Mouse (Mus musculus): ENCODE measurements around the gene Ccdc70.
"Not testable (repeated sequence)": the region's sequence is repeated elsewhere in the genome, so short reads cannot be mapped to it uniquely, and the experiment has no call there.

The Ccdc70 gene

GRCm38 (mm10) chr8:21969475-21969874 lies at the start of gene Ccdc70:
TSS of gene Ccdc70 (plus strand) at chr8:21969775.
- no peak for DNase-seq (ENCODE audit: low spot score)

- DNase-seq (ENCODE audit: low spot score), result not testable (repeated sequence)
Observed at GRCm38 (mm10) chr8:21930754-21931153, 38.8 kb upstream of the Ccdc70 start.

GRCm38 (mm10) chr8:21932610-21933009 lies 37.0 kb upstream of the Ccdc70 start, which contains the start of gene Defb15:
TSS of gene Defb15 (minus strand) at chr8:21932710.
- DNase-seq (ENCODE audit: low spot score), result no peak

- DNase-seq (ENCODE audit: low spot score), result not testable (repeated sequence)
Observed at GRCm38 (mm10) chr8:21938052-21938451, 31.5 kb upstream of the Ccdc70 start, which contains the start of gene Defb35. TSS of gene Defb35 (plus strand) at chr8:21938352.

- no peak for DNase-seq (ENCODE audit: low spot score)
Observed at GRCm38 (mm10) chr8:21946462-21946861, 23.1 kb upstream of the Ccdc70 start, which contains the start of gene Defb13. TSS of gene Defb13 (plus strand) at chr8:21946762.

- DNase-seq (ENCODE audit: low spot score), result no peak
Observed at GRCm38 (mm10) chr8:21947311-21948017, 22.1 kb upstream of the Ccdc70 start.

GRCm38 (mm10) chr8:21955321-21955720 lies 14.3 kb upstream of the Ccdc70 start:
- DNase-seq (ENCODE audit: low spot score), result peak; percentile 18

GRCm38 (mm10) chr8:21956336-21956735 lies 13.2 kb upstream of the Ccdc70 start:
- DNase-seq (ENCODE audit: low spot score), result no peak

- DNase-seq (ENCODE audit: low spot score), result no peak
Observed at GRCm38 (mm10) chr8:21958414-21958813, 11.2 kb upstream of the Ccdc70 start, which contains the start of gene Fam90a1a. TSS of gene Fam90a1a (plus strand) at chr8:21958714.

GRCm38 (mm10) chr8:21966646-21967045 lies 2.9 kb upstream of the Ccdc70 start:
- no peak for DNase-seq (ENCODE audit: low spot score)

- DNase-seq (ENCODE audit: low spot score), result no peak
Observed at GRCm38 (mm10) chr8:21978193-21978592, 8.6 kb downstream of the Ccdc70 start.

GRCm38 (mm10) chr8:21981664-21982337 lies 12.2 kb downstream of the Ccdc70 start:
- DNase-seq (ENCODE audit: low spot score), result peak; percentile 18

GRCm38 (mm10) chr8:21992184-21992583 lies 22.6 kb downstream of the Ccdc70 start:
- DNase-seq (ENCODE audit: low spot score), result peak; percentile 69

GRCm38 (mm10) chr8:21995181-21995580 lies 25.6 kb downstream of the Ccdc70 start:
- DNase-seq (ENCODE audit: low spot score), result peak; percentile 8

GRCm38 (mm10) chr8:22004750-22005522 lies 35.4 kb downstream of the Ccdc70 start:
- no peak for DNase-seq (ENCODE audit: low spot score)

- no peak for DNase-seq (ENCODE audit: low spot score)
Observed at GRCm38 (mm10) chr8:22006423-22006822, 36.8 kb downstream of the Ccdc70 start.

GRCm38 (mm10) chr8:22009403-22009802 lies 39.8 kb downstream of the Ccdc70 start:
- DNase-seq (ENCODE audit: low spot score), result no peak

GRCm38 (mm10) chr8:22013034-22013707 lies 43.6 kb downstream of the Ccdc70 start:
- no peak for DNase-seq (ENCODE audit: low spot score)

GRCm38 (mm10) chr8:22017731-22018130 lies 48.2 kb downstream of the Ccdc70 start:
- no peak for DNase-seq (ENCODE audit: low spot score)

GRCm38 (mm10) chr8:22019498-22019897 lies 49.9 kb downstream of the Ccdc70 start:
- no peak for DNase-seq (ENCODE audit: low spot score)

GRCm38 (mm10) chr8:22022244-22022643 lies 52.7 kb downstream of the Ccdc70 start:
- no peak for DNase-seq (ENCODE audit: low spot score)

Data from adipocyte (in vitro differentiated cells).